Mouse (Mus musculus) MEL (cell line): ENCODE results near the gene Med4.

Experiments
- CHD2 ChIP-seq: IDR thresholded peaks from 2 replicates; pipeline ENCODE4 v1.6.1; 2011; ENCODE audit warnings: low read length, improper control_type of control experiment
- CTCF ChIP-seq, 3 experiments: IDR thresholded peaks in 2 of 3; conservative IDR thresholded peaks in 1 of 3; 2 replicates each; pipeline ENCODE4 v1.5.1; 2011 to 2012; ENCODE audit warnings: low read length in 3 of 3, low read depth in 2 of 3, mild to moderate bottlenecking in 2 of 3, improper control_type of control experiment in 1 of 3, inconsistent platforms in 1 of 3, mixed read lengths in 1 of 3, moderate library complexity in 1 of 3; ENCODE audit not compliant: control insufficient read depth in 1 of 3, insufficient read depth in 1 of 3, poor library complexity in 1 of 3, severe bottlenecking in 1 of 3
- GATA1 ChIP-seq: IDR thresholded peaks from 2 replicates; pipeline ENCODE4 v1.6.1; 2011; ENCODE audit warnings: low read depth, low read length, improper control_type of control experiment
- HCFC1 ChIP-seq: IDR thresholded peaks from 2 replicates; pipeline ENCODE4 v1.6.1; 2012; ENCODE audit warnings: low read depth, mild to moderate bottlenecking, inconsistent platforms, low read length, improper control_type of control experiment, moderate library complexity
- MAFK ChIP-seq: IDR thresholded peaks from 2 replicates; pipeline ENCODE4 v1.6.1; 2011; ENCODE audit warnings: low read depth, mild to moderate bottlenecking, low read length, improper control_type of control experiment, borderline replicate concordance
- MAZ ChIP-seq: IDR thresholded peaks from 2 replicates; pipeline ENCODE4 v1.6.1; 2012; ENCODE audit warnings: low read depth, mild to moderate bottlenecking, inconsistent platforms, low read length, improper control_type of control experiment
- POLR2A ChIP-seq, 2 experiments: IDR thresholded peaks; 2 replicates each; pipeline ENCODE4 v1.6.1; 2011 to 2012; ENCODE audit warnings: low read length in 2 of 2, mild to moderate bottlenecking in 2 of 2, control low read depth in 1 of 2, improper control_type of control experiment in 1 of 2, low read depth in 1 of 2, moderate library complexity in 1 of 2; ENCODE audit not compliant: control insufficient read depth in 1 of 2, insufficient read depth in 1 of 2, poor library complexity in 1 of 2

DNA sequence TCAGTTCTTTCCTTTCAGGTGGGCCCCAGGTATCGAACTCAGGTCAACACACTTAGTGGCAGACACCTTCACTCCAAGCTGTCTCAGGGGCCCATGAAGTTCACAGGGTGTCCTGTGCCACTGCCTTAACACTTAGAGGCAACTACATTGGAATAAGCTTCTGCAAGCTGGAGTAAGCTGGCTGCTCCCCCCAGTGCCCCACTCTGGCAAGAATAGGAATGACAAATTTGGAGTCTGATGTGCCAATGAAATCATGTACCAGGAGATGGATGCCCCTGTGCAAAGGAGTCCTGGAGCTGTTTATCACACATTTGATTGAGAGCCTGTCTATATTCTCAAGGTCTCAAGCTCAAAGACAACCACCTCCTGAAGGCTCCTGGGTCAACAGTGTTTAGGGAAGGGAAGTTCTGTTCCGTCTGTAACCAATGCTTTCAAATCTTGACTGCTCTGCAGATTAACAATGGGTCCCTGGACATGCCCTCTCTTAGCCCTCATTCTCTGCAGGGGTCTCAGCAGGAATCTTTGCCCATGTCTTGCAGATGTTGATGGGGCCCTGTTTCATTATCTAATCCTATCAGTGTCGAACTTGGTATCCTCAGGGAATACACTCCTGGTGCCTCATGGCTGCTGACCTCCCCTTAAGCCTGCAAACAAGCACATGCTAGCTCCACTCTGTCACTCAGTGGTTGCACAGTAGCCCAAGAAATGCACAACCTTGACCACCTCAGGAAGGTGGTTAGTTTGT is 25.3 kb upstream of the Med4 start:
- TF ChIP-seq CTCF (IDR thresholded peaks at IDR 0.05 in 2 of 3, conservative IDR thresholded peaks at IDR 0.05 in 1 of 3; ENCODE audit: control insufficient read depth in 1 of 3, insufficient read depth in 1 of 3, low read depth in 2 of 3, low read length in 3 of 3, poor library complexity in 1 of 3, severe bottlenecking in 1 of 3), result peak in 2 of 3 experiments; percentile 13 to 40; a peak in 2 of 6 replicates
- no peak for TF ChIP-seq POLR2A (IDR thresholded peaks at IDR 0.05; ENCODE audit: control insufficient read depth in 1 of 2, insufficient read depth in 1 of 2, low read depth in 1 of 2, low read length in 2 of 2, poor library complexity in 1 of 2)
- TF ChIP-seq GATA1, result no peak
- no peak for TF ChIP-seq HCFC1
- TF ChIP-seq MAZ, result no peak
- TF ChIP-seq CHD2, result no peak
- no peak for TF ChIP-seq MAFK
